Mouse (Mus musculus) liver, embryonic 14.5 days (tissue): ENCODE data around the gene Prkn.

Experiments
- CTCF ChIP-seq: IDR thresholded peaks from 2 replicates; pipeline ENCODE4 v1.5.1; 2016; ENCODE audit warnings: antibody characterized with exemption, low read depth, control low read depth
- EP300 ChIP-seq: IDR thresholded peaks from 2 replicates; pipeline ENCODE4 v1.6.1; 2016; ENCODE audit warnings: antibody characterized with exemption, low read depth

- TF ChIP-seq CTCF = no peak
- TF ChIP-seq EP300 = no peak
Measured at GRCm38 (mm10) chr17:11837121-11837520, 996.9 kb downstream of the Prkn start.
